Mouse (Mus musculus): Measurements from ENCODE around the gene Pskh1.

Pskh1 gene

DNA sequence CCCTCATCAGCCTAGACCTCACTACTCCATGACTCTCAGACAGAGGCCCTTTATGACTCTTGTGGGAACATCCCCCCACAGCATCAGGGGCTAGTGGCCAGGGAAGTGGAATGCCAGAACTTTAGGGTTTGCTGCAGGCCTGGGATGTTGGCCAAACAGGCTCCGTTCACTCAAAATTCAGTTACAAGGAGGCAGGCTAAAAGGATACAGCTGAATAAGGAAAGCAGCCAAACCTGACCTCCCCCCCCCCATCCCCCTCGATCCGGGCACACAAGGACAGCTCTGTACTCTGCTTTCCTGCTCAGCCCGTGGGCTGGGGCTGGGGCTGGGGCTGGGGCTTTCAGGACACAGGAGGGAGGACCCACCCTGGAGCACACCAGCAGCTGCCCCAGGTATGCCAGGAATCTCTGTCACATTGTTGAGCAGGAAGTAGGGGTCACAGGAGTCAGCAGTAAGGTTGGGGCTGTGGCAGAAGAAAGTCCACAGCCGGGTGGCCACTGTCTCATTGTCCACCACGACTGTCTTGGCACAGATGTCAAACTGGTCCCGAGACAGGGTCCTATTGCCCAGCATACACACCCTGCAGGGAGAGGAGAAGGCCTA is 50.9 kb downstream of the Pskh1 start:
- no peak for DNase-seq (ENCODE audit: extremely low read depth, low read depth, low spot score)

DNA sequence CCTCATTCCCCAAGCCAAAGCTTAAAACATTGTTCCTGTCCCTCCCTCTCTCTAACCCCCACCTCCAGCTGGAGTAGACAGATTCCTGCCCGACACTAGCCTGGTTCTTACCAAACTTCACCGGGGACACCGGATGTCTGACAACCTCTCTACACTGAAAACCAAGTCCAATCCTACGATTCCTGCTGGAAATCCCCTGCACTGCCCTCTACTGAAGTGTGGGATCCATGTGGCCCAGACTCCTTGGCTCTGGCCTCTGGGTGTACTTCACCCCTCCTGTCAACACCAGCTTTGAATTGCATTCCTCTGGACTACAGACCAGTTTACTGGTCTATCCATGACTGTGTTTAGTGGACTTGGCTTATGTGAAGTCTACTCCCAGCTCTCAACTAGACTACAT is 56.3 kb downstream of the Pskh1 start:
- DNase-seq (ENCODE audit: extremely low read depth, low read depth, low spot score), result no peak

DNA sequence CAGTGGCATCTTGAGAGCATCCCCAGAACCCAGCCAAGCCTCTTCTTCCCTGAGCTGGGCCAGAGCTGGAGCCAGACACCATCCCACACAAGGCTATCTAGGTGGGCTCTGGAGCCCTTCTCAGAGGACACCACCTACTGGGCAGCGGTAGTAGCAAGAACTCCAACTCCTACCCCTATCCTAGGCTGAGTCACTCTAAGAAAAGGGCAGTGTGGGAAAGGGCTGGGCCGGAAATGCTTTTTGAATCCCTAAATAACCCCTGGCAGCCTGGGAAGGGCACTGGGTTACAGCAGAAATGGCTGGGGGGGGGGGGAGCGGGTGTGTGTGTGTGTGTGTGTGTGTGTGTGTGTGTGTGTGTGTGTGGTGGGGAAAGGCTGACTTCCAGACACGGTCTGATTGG is 57.6 kb downstream of the Pskh1 start:
- DNase-seq (ENCODE audit: extremely low read depth, low read depth, low spot score), result no peak

DNA sequence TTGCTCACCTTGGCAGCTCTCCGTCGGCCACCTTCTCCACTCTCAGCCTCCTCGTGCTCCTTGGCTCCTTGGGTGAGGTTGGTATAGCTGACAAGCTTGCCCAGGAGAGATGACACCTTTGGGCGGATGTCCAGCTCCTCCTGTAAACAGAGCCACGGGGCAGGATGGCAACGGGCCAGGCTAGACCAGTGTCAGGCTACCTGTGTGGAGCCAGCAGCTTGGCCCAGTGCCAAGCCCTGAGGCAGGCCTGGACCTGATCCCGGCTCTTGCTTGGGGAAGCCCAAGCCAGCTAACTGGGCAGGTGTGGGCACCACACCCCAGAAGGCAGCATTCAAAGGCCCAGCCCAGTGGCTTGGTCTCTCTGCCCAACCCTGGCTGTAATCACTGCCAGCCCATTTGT is 59.1 kb downstream of the Pskh1 start:
- DNase-seq (ENCODE audit: extremely low read depth, low read depth, low spot score), result peak; percentile 91

DNA sequence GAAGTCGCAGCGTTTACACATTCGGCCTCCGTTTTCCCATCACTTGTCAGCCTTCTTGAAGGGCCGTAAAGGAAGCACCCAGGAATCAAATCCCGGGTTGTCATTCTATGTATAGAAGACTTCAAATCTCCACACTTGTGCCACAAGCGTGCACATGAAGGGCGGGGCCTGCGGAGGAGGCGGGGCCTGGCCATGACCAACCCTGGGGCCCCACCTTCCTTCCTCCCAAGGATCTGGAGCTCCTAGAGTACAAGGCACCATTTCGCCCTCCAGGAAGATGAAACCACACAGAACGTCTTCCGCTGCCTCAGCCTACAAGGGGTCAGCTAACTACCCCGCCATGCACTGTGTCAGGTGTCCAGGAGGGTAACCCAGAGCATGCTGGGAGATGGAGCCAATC is 60.9 kb downstream of the Pskh1 start:
- DNase-seq (ENCODE audit: extremely low read depth, low read depth, low spot score), result no peak

- DNase-seq (ENCODE audit: extremely low read depth, low read depth, low spot score), result no peak
Observed at GRCm38 (mm10) chr8:105961536-105961935, 61.3 kb downstream of the Pskh1 start.

GRCm38 (mm10) chr8:105964506-105965265 is 64.4 kb downstream of the Pskh1 start:
- no peak for DNase-seq (ENCODE audit: extremely low read depth, low read depth, low spot score)

DNA sequence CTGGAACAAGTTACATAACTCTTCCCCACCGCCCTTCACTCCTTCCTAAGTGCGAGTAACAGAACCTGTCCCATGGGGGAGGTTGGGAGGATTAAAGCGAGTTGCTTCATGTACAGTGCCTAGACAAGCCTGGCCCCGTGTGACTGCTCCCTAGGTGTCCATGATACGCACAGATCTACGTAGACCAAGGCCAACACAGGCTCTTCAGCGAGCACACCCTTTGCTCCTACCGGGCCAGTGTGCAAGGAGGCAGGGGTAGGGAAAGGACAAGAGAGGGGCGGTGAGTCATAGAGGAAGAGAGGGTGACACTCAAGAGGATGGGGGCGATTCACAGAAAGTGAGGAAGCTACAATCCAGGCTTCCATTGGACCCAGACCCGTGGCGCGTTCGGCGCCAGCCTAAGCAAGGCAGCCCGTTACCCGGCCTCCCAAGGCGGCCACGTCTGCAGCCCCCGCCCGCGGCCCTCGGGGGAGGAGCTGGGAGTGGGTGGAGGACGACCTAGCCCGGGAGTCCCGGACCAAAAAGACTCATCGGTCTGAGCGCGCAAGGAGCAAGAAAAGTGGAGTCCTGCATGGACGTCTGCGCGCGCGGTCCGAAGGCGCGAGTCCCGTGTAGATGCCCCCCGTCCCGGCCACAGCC is 65.1 kb downstream of the Pskh1 start:
- peak; percentile 52 for DNase-seq (ENCODE audit: extremely low read depth, low read depth, low spot score)

GRCm38 (mm10) chr8:105965905-105966341 is 65.7 kb downstream of the Pskh1 start, which contains the start of gene Slc12a4:
TSS of gene Slc12a4 (minus strand) at chr8:105966097.
- no peak for DNase-seq (ENCODE audit: extremely low read depth, low read depth, low spot score)

DNA sequence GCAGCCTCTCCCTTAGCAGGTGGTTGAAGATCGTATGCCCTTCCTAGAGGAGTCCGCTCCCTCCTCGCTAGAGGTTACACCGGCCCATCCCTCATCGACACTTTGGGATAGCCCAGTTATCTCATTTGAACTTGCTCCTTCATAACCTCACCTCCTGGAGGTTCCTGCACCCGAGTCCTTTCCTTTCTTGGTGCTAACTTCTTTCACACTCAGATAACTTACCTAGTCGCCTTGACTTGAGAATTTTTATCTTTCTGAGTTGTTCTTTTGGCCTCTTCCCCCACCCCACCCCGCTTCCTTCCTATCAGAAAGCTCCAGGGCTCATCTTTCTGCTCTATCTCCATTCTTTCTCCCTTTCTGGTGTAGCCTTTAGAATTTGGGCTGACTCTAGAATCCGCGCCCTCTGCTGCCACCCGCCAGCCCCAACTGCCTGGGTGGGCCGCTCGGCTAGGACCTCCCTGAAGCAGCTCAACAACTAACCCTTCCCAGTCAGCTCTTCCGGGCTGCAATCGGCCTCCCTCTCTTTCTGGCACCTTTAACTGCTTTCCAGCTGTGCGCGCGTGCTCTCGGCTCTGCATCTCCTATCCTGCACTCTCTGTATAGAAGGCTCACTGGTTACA is 66.6 kb downstream of the Pskh1 start:
- DNase-seq (ENCODE audit: extremely low read depth, low read depth, low spot score), result no peak

GRCm38 (mm10) chr8:105969367-105969766 is 69.1 kb downstream of the Pskh1 start:
- DNase-seq (ENCODE audit: extremely low read depth, low read depth, low spot score), result no peak

GRCm38 (mm10) chr8:105971019-105971720 is 70.9 kb downstream of the Pskh1 start:
- no peak for DNase-seq (ENCODE audit: extremely low read depth, low read depth, low spot score)

DNA sequence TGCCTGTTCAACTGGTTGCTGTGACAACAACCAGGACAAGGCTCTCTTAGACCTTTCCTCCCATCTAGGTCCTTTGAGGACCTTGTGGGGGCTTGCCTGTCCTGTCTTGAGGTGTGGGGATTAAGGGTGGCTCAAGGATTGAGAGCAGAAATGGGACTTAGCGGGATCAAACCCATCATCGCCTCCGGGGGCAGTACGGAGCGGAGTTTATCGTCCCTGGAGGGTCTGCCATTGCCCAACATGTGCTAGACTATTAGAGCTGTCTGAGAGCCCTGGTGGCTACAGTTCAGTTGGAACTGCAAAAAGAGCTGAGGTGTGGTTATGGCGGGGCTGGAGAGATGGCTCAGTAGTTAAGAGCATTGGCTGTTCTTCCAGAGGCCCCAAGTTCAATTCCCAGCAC is 75.1 kb downstream of the Pskh1 start:
- DNase-seq (ENCODE audit: extremely low read depth, low read depth, low spot score), result no peak

DNA sequence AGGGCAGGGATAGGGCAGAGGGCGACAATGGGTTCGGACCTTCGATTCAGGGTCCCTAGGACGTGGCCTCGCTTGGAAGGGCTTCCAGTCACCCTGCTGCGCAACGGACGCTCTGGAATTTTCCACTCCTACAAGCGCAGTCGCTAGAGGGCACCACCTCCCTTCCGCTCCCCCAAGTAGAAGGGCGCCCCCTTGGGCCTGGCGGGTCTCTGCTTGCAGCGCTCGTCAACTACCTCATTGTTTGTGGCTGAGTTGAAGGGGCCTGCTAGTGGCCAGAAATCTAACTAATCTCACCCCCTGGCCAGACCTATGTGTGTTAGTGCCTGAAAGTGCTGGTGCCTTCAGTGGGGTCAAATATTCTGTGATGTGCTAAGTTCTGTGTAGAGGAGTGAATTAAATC is 79.1 kb downstream of the Pskh1 start, which contains the start of gene Dpep3:
Gene Dpep3, minus strand, starts transcription at position 105 of the 400 bp plus-strand sequence.
- DNase-seq (ENCODE audit: extremely low read depth, low read depth, low spot score), result no peak

- DNase-seq (ENCODE audit: extremely low read depth, low read depth, low spot score), result no peak
Observed at GRCm38 (mm10) chr8:105981146-105981545, 80.9 kb downstream of the Pskh1 start.

All from fat pad, adult 2 months (tissue).